Mouse (Mus musculus): ENCODE data around the gene Ralb.

Ralb gene

DNA sequence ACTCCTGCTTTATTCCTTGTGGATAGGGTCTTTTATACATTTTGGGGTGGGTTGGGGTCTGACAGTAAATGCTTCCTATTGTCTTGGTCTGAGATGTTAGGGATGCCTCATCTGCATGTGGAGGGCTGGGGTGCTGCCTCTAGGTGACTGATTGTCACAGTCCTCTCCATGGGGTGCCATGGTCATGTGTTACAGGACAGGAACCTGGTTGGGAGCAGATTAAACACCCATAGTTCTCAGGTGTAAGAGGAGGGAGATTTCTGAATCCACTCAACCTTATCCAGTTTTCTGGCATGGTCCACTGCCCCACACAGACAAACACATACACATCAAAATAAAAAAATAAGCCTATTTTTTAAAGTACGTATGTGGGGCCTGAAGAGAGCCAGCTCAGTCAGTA is 12.1 kb downstream of the Ralb start:
- no peak for DNase-seq (ENCODE audit: low spot score)

DNA sequence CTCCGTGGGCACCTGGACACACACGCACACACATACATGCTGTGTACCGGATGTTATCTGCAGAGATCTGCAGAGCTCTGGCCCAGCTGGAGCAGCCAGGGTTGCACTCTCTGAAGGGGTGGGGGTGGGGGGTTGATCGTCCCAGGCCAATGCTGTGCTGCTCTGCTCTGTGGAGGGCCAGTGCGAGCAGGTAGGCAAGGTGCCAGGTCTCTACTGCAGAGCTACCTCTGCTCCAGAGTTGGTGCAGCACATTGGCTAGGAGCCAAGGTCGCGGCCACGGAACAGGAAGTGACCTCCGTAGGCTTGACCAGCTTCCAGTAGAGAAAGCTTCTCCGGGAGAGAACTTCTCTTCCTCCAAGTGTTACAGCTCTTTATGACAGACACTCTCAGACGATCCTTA is 12.5 kb downstream of the Ralb start:
- peak; percentile 89 for DNase-seq (ENCODE audit: low spot score)

DNA sequence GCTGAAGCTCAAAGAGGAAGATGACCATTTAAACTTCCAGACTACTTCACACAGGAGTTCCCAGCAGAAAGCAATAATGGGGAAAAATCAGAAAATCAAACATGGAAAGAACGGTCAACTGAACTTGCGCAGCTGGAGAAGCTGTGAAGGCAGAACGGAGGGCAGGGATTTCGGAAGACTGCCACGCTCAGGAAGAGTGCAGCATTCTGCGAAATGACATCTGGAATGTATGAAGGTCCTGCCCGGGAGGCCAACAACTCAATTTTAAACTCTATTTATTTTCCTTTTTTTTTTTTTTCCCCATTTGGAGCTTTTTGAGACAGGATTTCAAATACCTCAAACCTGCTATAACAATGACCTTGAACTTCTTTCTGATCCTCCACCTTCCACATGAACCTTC is 13.8 kb downstream of the Ralb start:
- DNase-seq (ENCODE audit: low spot score), result no peak

DNA sequence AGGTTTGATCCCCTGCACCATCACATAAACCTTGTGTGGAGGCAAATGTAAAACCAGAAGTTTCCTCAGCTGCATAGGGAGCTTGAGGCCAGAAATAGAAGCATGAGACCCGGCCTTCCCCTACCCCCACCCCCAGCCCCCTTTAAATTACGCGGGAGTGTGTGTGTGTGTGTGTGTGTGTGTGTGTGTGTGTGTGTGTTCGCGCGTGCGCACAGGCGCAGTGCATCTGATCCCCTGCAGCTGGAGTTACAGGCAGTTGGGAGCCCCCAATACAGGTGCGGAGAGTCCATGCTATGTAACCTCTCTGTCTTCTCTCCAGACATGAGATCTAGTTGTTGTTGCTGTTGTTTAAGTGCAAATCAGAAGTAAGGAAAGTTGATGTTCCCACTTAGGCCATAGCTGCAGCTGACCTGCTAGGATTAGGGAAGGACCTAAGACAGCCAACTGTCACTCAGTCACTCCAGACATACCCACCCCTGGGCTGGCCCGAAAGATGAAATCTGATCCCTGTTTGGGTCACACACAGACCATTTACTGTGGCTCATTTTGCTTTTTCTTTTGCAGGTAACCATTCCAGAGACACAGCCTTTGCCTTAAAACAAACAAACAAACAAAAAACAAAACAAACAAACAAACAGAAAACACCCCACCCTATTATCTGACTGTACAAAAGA is 16.5 kb downstream of the Ralb start:
- DNase-seq (ENCODE audit: low spot score), result peak; percentile 51

DNA sequence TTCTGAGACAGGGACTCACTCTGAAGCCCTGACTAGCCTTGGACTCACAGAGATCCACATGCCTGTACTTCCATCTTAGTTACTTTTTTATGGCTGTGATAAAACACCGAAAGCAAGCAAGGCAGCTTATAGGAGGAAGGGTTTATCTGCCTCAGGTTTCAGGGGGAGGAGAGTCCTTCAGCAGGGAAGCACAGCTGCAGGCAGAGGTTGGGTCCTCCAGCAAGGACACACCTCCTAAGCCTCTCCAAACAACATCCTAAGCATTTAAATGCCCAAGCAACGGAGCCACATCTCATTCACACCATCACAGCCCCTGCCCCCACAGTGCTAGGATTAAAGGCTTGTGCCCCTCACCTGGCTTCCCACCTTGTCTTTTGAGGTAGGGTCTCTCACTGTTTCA is 18.8 kb downstream of the Ralb start:
- DNase-seq (ENCODE audit: low spot score), result no peak

DNA sequence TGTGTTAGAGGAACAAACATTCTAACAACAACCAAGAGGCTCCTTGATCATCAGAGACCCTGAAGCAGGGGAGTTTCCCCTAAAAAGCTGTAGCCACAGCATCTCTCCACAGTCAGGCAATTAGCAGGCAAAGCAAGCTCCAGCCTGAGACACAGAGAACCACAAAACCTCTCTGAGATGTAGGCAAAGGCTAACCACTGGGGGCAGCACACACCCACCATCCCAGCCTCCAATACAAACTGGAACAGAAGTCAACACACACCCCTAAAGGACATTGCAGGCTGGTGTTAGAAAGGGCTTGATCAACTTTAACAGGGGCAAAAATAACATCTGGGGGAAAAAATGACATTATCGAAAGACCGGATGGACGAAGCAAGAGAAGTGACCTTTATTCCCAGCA is 20.1 kb downstream of the Ralb start:
- peak; percentile 50 for DNase-seq (ENCODE audit: low spot score)

DNA sequence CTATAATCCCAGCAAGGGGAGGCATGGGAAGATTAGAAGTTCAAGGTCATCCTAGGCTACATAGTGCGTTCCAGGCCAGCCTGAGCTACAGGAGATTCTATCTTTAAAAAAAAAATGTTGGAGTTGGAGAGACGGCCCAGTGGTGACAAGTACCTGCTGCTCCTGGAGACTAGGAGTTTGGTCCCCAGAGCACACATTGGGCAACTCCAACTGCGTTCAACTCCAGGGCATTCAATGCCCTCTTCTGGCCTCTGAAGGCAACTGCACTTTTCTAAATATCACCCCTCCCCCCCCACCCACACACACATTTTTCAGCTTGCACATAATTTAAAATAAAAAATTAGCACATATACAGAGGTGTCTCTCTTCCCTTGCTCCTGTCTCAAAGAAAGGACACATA is 21.7 kb downstream of the Ralb start:
- peak; percentile 44 for DNase-seq (ENCODE audit: low spot score)

DNA sequence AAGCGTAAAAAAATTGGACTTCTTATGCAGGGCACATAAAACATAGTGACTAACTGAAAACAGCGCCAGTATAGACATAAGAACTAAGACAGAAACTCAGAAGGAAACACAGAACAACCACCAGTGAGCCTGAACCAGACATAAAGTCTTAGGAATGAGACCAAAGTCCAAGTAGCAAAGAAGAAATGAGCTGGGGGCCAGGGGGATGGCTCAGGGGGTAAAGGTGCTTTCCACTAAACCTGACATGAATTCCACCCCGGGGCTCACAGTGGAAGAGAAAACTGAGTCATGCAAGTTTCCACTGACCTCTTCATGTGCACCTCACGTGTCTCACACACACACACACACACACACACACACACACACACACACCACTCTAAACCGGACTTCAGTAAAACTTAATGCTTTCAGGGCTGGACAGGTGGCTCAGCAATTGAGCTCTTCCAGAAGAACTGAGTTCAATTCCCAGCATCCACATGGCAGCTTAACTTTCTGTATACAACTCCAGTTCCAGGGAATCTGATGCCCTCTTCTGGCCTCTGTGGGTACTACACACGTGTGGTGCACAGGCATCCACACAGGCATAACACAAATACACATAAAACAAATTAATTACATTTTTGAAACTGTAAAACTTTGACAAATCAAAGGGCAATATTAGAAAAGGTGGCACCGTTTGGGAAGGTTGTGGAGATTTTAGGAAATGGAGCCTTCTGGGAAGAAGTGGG is 23.2 kb downstream of the Ralb start:
- DNase-seq (ENCODE audit: low spot score), result no peak

DNA sequence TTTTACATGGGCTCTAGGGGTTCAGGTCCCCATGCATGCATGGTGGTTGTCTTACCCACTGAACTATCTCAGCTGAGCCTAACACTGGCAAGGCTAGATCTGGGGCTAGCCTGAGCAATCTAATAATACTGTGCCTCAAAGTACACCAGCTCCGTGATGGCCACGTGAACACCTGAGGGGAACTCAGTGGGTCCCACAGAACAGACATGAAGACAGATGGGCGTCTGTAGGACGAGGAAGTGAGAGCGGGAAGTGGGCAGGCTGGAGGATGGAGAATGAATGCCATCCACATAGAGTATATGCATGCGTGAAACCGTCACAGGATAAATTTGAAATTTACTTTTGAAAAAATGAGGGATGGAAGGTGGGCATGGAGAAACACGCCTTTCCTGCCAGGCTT is 23.9 kb downstream of the Ralb start:
- no peak for DNase-seq (ENCODE audit: low spot score)

DNA sequence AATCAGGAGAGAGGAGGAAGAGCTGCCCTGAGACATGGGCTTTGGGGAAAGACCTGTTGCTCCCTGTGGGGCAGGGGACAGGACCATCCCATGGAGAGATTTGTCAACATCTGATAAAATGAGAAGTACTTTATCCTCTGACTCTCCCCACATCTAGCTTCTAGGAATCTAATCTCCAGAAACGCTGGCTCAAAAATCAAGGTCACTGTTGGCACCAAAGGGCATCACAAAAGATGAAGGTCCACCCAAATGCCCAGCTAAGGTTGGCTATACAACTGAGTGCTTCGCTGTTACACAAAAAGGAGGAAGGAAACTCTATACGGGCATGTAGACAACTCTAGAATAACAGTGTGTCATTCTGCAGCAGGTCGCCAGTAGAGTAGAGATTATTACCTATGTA is 25.0 kb downstream of the Ralb start:
- DNase-seq (ENCODE audit: low spot score), result no peak

DNA sequence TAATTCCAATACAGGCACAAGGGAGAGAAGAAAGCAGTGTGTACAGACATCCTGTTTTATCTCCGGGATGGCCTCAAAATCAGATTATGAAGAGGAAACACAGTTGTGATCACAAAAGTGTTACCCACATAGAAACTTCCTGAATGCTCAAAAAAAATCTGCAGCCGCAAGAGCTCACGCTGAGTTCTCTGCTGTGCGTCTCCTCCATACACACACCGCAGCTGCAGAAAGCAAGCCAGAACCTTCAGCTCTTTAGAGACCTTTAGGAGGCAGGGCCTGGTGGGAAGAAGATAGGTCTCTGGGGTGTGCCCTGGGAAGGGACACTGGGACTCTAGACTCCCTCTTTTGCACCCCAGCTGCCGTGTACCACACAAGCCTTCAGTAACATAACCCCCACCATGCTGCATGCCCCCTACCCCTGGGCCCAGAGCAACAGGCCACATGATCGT is 27.7 kb downstream of the Ralb start:
- no peak for DNase-seq (ENCODE audit: low spot score)

DNA sequence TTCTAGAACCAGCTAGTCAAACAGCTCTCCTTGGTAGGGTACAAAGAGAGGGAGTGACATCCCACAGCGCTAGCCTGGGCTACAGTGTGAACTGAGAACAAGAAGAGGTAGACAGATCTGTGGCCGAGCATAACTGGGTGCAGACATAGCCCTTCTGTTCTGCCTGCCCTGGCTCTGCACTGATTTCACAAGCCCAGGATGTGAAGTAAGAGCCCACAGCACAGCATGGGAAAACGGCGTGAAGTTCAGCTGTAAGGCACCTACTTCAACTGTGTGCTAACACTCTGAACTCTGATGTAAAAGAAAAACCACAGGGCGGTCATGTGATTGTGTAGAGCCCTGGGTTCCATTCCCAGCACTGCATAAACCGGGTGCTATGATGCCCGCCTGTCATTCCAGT is 29.9 kb downstream of the Ralb start:
- no peak for DNase-seq (ENCODE audit: low spot score)

DNA sequence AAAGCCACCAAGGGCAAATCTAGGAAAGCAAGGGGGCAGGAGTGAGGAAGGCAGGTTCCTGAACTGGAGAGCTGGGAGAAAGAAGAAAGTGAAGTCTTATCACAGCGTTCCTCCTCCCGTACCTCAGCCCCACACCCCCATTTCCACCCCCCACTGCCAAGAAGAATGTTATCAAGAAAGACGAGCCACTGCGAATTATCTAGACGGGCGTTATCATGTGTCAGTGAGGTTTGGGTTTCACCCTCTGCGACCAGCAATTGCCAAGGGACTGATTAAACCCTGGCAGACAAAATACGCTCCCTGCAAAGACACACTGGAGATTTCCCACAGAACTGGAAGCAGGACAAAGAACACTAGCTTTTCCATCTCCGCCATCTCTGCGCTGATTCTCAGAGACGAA is 31.9 kb downstream of the Ralb start:
- DNase-seq (ENCODE audit: low spot score), result no peak

DNA sequence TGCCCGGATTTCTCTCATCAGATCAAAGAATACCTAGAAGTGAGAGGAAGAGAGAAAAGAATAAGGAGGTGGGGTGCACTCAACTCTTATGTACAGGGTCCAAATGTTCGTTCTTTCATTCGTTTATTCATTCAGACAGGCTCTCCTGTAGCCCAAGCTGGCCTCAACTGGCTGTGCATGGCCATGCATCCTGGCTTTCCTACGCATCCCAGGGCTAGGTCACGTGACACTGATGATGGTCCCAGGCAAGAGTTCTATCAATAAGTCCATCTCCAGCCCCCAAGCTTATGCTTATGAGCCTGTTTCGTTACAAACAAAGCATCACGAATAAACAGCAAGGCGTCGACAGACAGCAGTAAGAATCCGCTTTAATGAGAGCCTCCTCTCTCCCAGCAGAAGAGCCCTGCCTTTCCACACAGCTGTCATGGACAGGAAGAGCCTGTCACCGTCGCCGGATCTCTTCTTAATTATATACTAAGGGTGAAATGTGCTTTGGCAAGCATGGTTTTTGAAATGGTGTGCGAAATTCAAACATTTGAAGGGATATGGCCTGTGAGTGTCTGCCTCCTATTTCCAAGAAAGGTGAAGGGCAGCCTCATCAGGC is 32.7 kb downstream of the Ralb start:
- DNase-seq (ENCODE audit: low spot score), result no peak

DNA sequence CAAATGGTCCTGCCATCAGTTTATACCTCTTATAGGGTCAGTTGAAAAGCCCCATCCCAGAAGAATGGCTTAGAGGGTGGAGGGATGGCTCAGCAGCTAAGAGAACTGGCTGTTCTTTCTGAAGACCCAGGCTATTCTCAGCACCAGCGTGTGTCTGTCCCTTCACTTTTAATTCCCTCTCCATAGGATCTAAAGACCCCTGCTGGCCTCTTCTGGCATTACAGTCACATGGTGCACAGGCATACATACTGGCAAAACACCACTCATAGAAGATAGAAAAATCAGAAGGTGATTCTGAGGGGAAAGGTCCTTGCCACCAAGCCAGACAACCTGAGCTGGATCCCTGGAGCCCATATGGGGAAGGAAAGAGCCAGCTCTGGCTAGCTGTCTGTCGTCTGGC is 41.2 kb downstream of the Ralb start:
- DNase-seq (ENCODE audit: low spot score), result peak; percentile 41

DNA sequence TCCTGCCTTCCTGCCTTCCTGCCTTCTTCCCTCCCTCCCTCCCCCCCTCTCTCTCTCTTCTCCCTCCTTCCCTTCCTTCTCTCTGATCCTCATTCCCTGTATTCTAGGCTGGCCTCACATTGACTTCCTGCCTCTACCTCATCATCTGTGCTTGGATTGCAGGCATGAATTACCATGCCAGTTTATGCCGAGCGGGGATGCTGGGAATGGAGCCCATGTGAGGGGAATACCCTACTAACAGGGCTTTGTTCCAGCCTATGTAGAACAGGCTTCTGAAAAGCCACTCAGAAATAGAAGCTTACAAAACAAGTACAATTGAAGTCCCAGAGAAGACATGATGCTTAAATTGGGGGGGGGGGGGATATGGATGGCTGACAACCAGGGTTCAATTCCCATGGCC is 44.5 kb downstream of the Ralb start:
- peak; percentile 28 for DNase-seq (ENCODE audit: low spot score)

DNA sequence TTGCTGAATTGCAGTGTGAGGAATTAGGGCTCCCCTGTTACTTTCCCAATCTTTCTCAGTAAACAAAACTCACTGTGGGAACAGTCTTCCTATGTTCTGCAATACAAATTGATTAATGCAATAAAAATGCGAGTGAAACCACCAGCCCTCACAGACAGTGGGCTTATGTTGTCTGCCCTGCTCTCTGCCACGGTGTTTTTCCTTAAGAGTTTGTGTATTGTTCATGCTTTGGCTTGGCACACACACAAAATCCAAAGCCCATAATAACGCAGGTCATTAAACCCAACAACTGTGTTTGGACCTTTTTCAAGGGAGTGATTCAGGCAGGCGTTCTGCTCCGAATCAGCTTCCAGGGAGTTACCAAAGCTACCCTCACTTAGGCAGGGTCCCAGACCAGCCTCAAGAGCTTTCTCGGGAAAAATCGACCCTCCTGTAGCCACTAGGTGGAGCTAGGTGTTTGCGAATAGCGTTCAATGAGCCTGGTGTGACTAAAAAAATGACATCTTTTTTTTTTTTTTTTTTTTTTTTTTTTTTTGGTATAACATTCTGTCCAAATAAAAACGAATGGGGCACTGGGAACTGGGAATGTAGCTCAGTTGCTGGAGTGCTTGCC is 46.5 kb downstream of the Ralb start:
- peak; percentile 85 for DNase-seq (ENCODE audit: low spot score)

DNA sequence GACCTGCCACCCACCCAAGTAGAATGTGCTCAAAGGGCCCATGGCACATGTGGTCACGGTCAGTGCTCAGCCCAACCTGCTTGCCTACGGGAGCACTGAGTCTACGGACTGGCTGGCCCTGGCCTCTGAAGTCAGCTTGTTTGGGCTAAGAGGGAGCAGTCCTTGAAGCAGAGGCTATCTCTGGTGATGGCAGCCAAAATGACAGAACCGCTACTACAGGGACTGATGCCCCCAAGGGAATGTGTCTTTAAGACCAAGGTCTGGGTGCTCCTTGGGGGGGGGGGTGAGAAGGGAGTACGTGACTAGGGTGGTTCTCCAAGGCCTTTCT is 47.1 kb downstream of the Ralb start:
- no peak for DNase-seq (ENCODE audit: low spot score)

DNA sequence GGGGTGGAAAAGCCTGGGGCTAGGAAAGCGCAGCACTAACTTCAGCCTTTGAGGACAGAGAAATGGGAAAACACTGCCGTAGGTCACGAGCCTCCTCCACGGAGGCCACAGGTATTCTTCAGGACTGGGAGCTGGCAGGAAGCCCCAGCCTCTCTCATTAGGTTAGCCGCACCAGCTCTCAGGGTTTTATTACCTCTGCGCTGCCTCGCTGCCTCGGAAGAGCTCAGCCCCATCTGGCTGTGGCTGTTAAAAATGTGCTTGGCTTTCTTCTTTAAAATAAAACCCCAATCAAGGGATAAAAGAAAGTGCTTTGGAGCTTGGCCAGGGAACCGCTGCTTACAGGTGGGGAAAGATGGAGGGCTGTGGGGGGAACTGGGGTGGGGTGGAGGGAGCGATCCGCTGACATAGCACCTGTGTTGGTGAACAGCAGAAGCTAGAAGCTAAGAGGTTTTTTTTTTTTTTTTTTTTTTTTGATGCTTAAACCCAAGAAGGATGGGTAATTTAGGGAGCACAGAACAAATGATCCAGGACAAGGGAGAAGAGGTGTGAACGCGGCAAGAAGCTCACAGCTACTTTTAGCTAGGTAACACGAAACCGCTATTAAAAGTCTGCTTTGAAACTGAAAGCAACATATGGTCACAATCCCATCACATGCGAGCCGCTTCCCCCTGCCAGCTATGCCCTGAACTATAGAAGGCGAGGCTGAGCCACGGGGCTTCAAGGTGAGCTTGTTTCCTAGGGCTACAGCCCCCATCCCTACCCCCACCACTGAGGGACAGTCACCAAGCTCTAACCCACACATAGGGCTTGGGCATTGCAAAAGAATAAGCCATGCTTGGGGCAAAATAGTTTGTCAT is 47.7 kb downstream of the Ralb start:
- DNase-seq (ENCODE audit: low spot score), result no peak

DNA sequence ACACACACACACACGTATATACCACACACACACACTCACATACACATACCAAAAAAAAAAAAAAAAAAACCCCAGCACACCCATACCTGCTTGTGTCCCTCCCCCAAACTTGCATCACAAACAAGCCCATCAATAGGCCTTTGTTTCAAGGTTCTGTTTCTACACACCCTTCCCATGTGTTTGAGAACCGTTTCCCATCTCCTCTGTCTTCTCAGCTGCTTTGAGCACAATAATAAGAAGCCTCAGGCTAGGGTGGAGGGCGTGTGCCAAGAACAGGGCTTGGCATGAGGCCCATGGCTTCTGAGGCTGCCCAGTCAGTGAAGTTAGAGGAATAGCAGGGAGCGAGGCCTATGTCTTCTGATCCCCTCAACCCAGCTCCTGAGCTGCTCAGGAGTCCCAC is 50.9 kb downstream of the Ralb start:
- peak; percentile 81 for DNase-seq (ENCODE audit: low spot score)

DNA sequence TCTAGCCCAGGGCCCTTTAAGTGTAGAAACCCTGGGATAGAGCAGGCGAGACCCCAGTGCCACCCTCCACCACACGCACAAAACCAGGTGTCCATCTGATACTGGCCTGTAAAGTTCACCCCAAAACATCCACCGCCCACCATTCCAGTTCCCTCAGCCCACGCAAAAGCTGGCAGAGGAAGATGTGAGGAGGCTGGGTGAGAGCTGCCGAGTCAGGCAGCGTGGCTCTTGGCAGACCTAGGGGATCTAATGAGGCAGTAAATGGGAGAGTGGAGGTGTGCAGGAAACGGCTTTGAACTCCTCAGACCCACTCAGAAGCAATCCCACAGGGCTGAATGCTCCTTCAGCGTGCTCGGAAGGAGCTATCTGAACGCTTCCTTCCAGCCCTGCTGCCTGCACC is 53.2 kb downstream of the Ralb start:
- DNase-seq (ENCODE audit: low spot score), result no peak

DNA sequence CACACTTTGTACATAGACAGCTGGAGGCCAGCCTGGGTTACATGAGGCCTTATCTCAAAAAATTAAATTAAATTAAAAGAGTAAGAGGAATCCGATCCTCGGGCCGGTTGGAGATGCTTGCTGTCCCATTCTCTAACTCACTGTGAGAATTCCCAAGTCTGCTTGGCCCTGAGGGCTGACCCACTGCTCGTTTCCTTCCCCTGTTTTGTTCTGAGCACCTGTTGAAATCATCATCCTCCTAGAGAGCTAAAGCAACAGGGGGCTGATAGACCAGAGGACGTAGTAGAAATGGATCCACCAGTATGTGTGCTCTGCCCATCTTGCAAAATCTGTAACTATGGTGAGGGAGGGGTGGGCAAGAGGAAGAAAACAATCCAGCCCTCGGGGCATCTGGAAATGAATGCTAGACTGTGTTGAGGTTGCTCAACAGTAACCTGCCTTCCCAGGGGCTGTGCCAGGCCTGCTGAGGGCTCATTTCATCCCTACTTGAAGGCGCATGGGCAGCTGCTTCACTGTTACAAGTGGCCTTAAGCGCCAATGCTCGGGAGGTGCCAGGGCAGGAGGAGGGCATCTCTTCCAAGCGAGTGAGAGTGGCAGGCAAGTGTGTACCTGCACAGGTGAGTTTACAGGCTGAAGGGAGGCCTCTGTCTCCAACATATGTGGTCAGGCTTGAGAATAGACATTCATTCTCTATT is 53.8 kb downstream of the Ralb start:
- no peak for DNase-seq (ENCODE audit: low spot score)
